Mouse (Mus musculus) liver, embryonic 11.5 days (tissue): Measurements from ENCODE around the gene Slc2a4. TPM values are rescaled to one million over a fixed set of nuclear protein-coding genes. Genes with fewer than 3 reads are reported as not detected.

Experiments used
- ATAC-seq: fragments of 200-750 bp; cut with Nextera tagmentation; replicated peaks from 2 replicates; pipeline ENCODE4 v1.8.0; 2017; ENCODE audit warnings: moderate number of reproducible peaks, mild to moderate bottlenecking, moderate TSS enrichment, moderate library complexity; ENCODE audit not compliant: low FRiP score
- DNase-seq: peaks from one replicate; pipeline ENCODE4 v3.0.0-alpha.2; 2017; ENCODE audit warnings: low spot score
- H3K27ac ChIP-seq: fragments of 300-500 bp; sonication (generic); 2 replicates; pipeline ENCODE4 v1.5.1; 2014; ENCODE audit warnings: mild to moderate bottlenecking, low read depth, low read length, control low read depth
- H3K27me3 ChIP-seq: fragments of 300-500 bp; sonication (generic); replicated peaks from 2 replicates; pipeline ENCODE4 v1.6.1; 2014; ENCODE audit warnings: low read length, mixed read lengths; ENCODE audit not compliant: control insufficient read depth, insufficient read depth
- H3K36me3 ChIP-seq: fragments of 300-500 bp; sonication (generic); 2 replicates; pipeline ENCODE4 v1.6.1; 2014; ENCODE audit warnings: mild to moderate bottlenecking, low read length, moderate library complexity, mixed read lengths; ENCODE audit not compliant: control insufficient read depth, insufficient read depth
- H3K4me1 ChIP-seq: fragments of 300-500 bp; sonication (generic); replicated peaks from 2 replicates; pipeline ENCODE4 v1.6.1; 2014; ENCODE audit warnings: low read length, mixed read lengths; ENCODE audit not compliant: control insufficient read depth, insufficient read depth
- H3K4me2 ChIP-seq: fragments of 300-500 bp; sonication (generic); 2 replicates; pipeline ENCODE4 v1.6.1; 2014; ENCODE audit warnings: mild to moderate bottlenecking, control low read depth, moderate library complexity
- H3K4me3 ChIP-seq: fragments of 300-500 bp; sonication (generic); 2 replicates; pipeline ENCODE4 v1.5.1; 2014; ENCODE audit warnings: low read depth, low read length, control low read depth
- H3K9ac ChIP-seq: fragments of 300-500 bp; sonication (generic); 2 replicates; pipeline ENCODE4 v1.6.1; 2014; ENCODE audit warnings: low read depth, low read length, control low read depth
- H3K9me3 ChIP-seq: fragments of 300-500 bp; sonication (generic); 2 replicates; pipeline ENCODE4 v1.6.1; 2016; ENCODE audit warnings: low read length, inconsistent platforms, mixed read lengths; ENCODE audit not compliant: control insufficient read depth
- WGBS: fragments of 180-500 bp; shearing (Covaris S2); extraction: QIAGEN DNeasy Blood & Tissue Kit; methylation state at CpG from one replicate; pipeline ENCODE4 v1.1.7; 2014; 5-methylcytosine and 5-hydroxymethylcytosine counted together
- polyA plus RNA-seq: library from polyadenylated mRNA; unstranded; fragments of >200 nt; fragmentation: Nextera tagmentation; extraction: Ambion mirVana; gene quantifications from 2 replicates; pipeline ENCODE4 v1.2.1, GENCODE M21; 2014

Slc2a4 gene
- 7.0 and 8.3 TPM in 2 replicates for polyA plus RNA-seq

GRCm38 (mm10) chr11:69948066-69948762 is at the start of gene Slc2a4:
Gene Slc2a4, minus strand, starts transcription at chr11:69948188.
- DNase-seq: peak; percentile 94
- Histone ChIP-seq H3K9me3 (no peaks in the 10 kb centered on the region), H3K36me3 (0 out of 2 replicates have a peak, but pooled peaks cover 2% of the 10 kb centered on the region), H3K27ac (peak within 1 kb of the TSS; percentile 70), H3K4me1 (peaks cover 25% of the 10 kb centered on the region), H3K4me2 (peak within 1 kb of the TSS; percentile 84), H3K27me3 (peaks cover 18% of the 10 kb centered on the region; the same call in 1 of the 2 replicates), H3K9ac (peak within 1 kb of the TSS; percentile 65), H3K4me3 (peak within 1 kb of the TSS; percentile 60)
- peak; percentile 92 for ATAC-seq
- 1% methylated on average over 33 of the region's 34 CpGs for WGBS

- ATAC-seq: peak; percentile 74
- H3K4me1 ChIP-seq: peaks cover 28% of the 10 kb centered on the region
These were observed 49.1 kb upstream of the Slc2a4 start for GRCm38 (mm10) chr11:69997070-69997509.

GRCm38 (mm10) chr11:69996161-69997061 is 48.4 kb upstream of the Slc2a4 start:
- 1% methylated on average over 66 of the region's 66 CpGs for WGBS

More at GRCm38 (mm10) chr11:69997070-69997509, 49.1 kb upstream of the Slc2a4 start:
- Histone ChIP-seq H3K4me2 (peak overlapping the region; percentile 75), H3K4me3 (peak overlapping the region; percentile 97), H3K27me3 (no peaks in the 10 kb centered on the region), H3K9ac (peak overlapping the region; percentile 99), H3K36me3 (peaks cover 25% of the 10 kb centered on the region), H3K27ac (peak overlapping the region; percentile 99), H3K9me3 (no peaks in the 10 kb centered on the region)
- DNase-seq: peak; percentile 92
- whole genome bisulfite sequencing: 1% methylated on average over 31 of the region's 44 CpGs

GRCm38 (mm10) chr11:69995391-69995960 is 47.5 kb upstream of the Slc2a4 start, which contains the start of gene Phf23:
Gene Phf23, plus strand, starts transcription at chr11:69995777.
- WGBS: under 1% methylated on average over 36 of the region's 36 CpGs
- Histone ChIP-seq H3K36me3 (peaks cover 25% of the 10 kb centered on the region), H3K27me3 (no peaks in the 10 kb centered on the region), H3K4me2 (peak within 1 kb of the TSS; percentile 75), H3K4me1 (peaks cover 26% of the 10 kb centered on the region), H3K4me3 (peak within 1 kb of the TSS; percentile 97), H3K27ac (peak within 1 kb of the TSS; percentile 99), H3K9ac (peak within 1 kb of the TSS; percentile 99), H3K9me3 (no peaks in the 10 kb centered on the region)
- ATAC-seq (peak; percentile 82), DNase-seq (peak; percentile 98)

More at GRCm38 (mm10) chr11:69996161-69997061, 48.4 kb upstream of the Slc2a4 start:
- H3K9me3 ChIP-seq: no peaks in the 10 kb centered on the region
- H3K9ac ChIP-seq: peak overlapping the region; percentile 99
- peak overlapping the region; percentile 99 for H3K27ac ChIP-seq
- H3K4me2 ChIP-seq: peak overlapping the region; percentile 75
- ATAC-seq: peak; percentile 8
- peaks cover 26% of the 10 kb centered on the region for H3K4me1 ChIP-seq
- H3K4me3 ChIP-seq: peak overlapping the region; percentile 97
- H3K36me3 ChIP-seq: peaks cover 25% of the 10 kb centered on the region
- H3K27me3 ChIP-seq: no peaks in the 10 kb centered on the region
- DNase-seq: peak; percentile 69

- Histone ChIP-seq H3K4me2 (peak overlapping the region; percentile 56), H3K9ac (no peak overlapping the region), H3K36me3 (peaks cover 29% of the 10 kb centered on the region), H3K27me3 (no peaks in the 10 kb centered on the region), H3K4me1 (peaks cover 22% of the 10 kb centered on the region), H3K4me3 (peak overlapping the region; percentile 97), H3K9me3 (no peaks in the 10 kb centered on the region), H3K27ac (no peak overlapping the region)
- no peak for DNase-seq
- ATAC-seq: no peak
- WGBS: 79% methylated on average over 11 of the region's 11 CpGs
These were observed 46.6 kb upstream of the Slc2a4 start for GRCm38 (mm10) chr11:69994401-69995090.

- no peak overlapping the region for H3K27ac ChIP-seq
- 89% methylated on average over 3 of the region's 3 CpGs for whole genome bisulfite sequencing
These were observed 44.9 kb upstream of the Slc2a4 start for GRCm38 (mm10) chr11:69992932-69993331.

GRCm38 (mm10) chr11:69992396-69992795 is 44.4 kb upstream of the Slc2a4 start:
- Histone ChIP-seq H3K4me3 (peak overlapping the region; percentile 67), H3K27ac (no peak overlapping the region), H3K27me3 (no peaks in the 10 kb centered on the region), H3K4me2 (peak overlapping the region; percentile 87), H3K4me1 (peaks cover 15% of the 10 kb centered on the region), H3K9me3 (no peaks in the 10 kb centered on the region), H3K36me3 (peaks cover 24% of the 10 kb centered on the region), H3K9ac (peak overlapping the region; percentile 20; the same call in 1 of the 2 replicates)
- no peak for ATAC-seq
- WGBS: 82% methylated on average over 10 of the region's 10 CpGs
- DNase-seq: no peak

More at GRCm38 (mm10) chr11:69992932-69993331, 44.9 kb upstream of the Slc2a4 start:
- no peaks in the 10 kb centered on the region for H3K9me3 ChIP-seq
- peak overlapping the region; percentile 87 for H3K4me2 ChIP-seq
- H3K9ac ChIP-seq: peak overlapping the region; percentile 38; the same call in 1 of the 2 replicates
- DNase-seq (no peak), ATAC-seq (no peak)
- no peaks in the 10 kb centered on the region for H3K27me3 ChIP-seq
- peaks cover 20% of the 10 kb centered on the region for H3K4me1 ChIP-seq
- peak overlapping the region; percentile 67; the same call in 1 of the 2 replicates for H3K4me3 ChIP-seq
- H3K36me3 ChIP-seq: peaks cover 26% of the 10 kb centered on the region
